Mouse (Mus musculus): ENCODE results near the gene Exoc3l2.

DNA sequence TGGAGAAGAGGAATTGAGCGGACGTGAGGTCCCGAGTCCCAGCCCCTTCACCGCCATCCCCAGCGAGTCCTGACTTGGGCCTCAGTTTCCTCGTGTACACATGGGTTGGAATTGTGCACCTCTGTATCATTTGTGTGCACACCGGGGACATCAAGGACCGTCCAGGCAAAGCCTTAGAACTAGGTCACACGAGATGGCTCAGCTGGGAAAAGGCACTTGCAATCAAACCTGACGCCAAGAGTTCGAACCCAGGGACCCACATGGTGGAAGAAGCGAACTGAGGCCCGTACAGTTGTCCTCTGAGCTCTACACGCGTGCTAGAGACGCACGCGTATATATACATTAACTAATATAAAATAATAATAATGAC is 44.5 kb downstream of the Exoc3l2 start:
- TF ChIP-seq POLR2A (IDR thresholded peaks at IDR 0.05; ENCODE audit: control insufficient read depth, extremely low read depth, insufficient read depth, low read length, poor library complexity) (0 out of 2 replicates have a peak, but pooled peaks have one; percentile 4), CTCF (IDR thresholded peaks at IDR 0.05; ENCODE audit: borderline replicate concordance, control insufficient read depth, extremely low read depth, insufficient read depth, low read length, poor library complexity) (no peak)

Measured in thymus, adult 2 months (tissue).